ENCODE assay signal across 8 mouse cellular contexts in genomic region chr16:4684457-4684791, GRCm38 (mm10). TPM values are rescaled to one million over a fixed set of nuclear protein-coding genes. Genes with fewer than 3 reads are reported as not detected.
DNase-seq lines count a peak whose midpoint lies in the region; ATAC-seq and TF ChIP-seq lines count a peak whose summit lies in the region.

No protein-coding gene starts in this region.

- peak overlapping the region; percentile 96 for H3K27ac ChIP-seq in gastrocnemius, adult 2 months
- H3K27ac ChIP-seq in thymus, adult 2 months (ENCODE audit: control insufficient read depth, insufficient read depth, low read length), result no peak overlapping the region
- H3K27ac ChIP-seq in liver, embryonic 11.5 days (ENCODE audit: low read depth, low read length), result peak overlapping the region; percentile 77
- peak overlapping the region; percentile 76 for H3K27ac ChIP-seq in stomach, postnatal 0 days (replicated peaks)

- H3K27me3 ChIP-seq in thymus, adult 2 months (ENCODE audit: control insufficient read depth, insufficient read depth, low read length), result no peaks in the 10 kb centered on the region
- H3K27me3 ChIP-seq in liver, embryonic 11.5 days (replicated peaks; ENCODE audit: control insufficient read depth, insufficient read depth, low read length), result no peaks in the 10 kb centered on the region
- H3K27me3 ChIP-seq in stomach, postnatal 0 days (ENCODE audit: control insufficient read depth, insufficient read depth, low read length), result no peaks in the 10 kb centered on the region

- 0 out of 2 replicates have a peak, but pooled peaks cover 3% of the 10 kb centered on the region for H3K4me1 ChIP-seq in thymus, adult 2 months (replicated peaks; ENCODE audit: control insufficient read depth, insufficient read depth, low read length)
- peaks cover 16% of the 10 kb centered on the region for H3K4me1 ChIP-seq in liver, embryonic 11.5 days (replicated peaks; ENCODE audit: control insufficient read depth, insufficient read depth, low read length)
- no peaks in the 10 kb centered on the region for H3K4me1 ChIP-seq in stomach, postnatal 0 days (replicated peaks; ENCODE audit: control insufficient read depth, insufficient read depth)

- no peak for DNase-seq in gastrocnemius, adult 2 months
- no peak for DNase-seq in gastrocnemius, adult 8-10 months (ENCODE audit: low spot score in 2 of 2)
- no peak for DNase-seq in thymus, adult 2 months
- no peak for DNase-seq in thymus, postnatal 25 days
- no peak for DNase-seq in liver, embryonic 11.5 days (ENCODE audit: low spot score)
- no peak for DNase-seq in stomach, postnatal 0 days (ENCODE audit: low spot score)
- DNase-seq in ovary, adult 18-20 months (ENCODE audit: low spot score), result no peak
- no peak for DNase-seq in urinary bladder, adult 18-20 months (ENCODE audit: low spot score in 2 of 2)

- TF ChIP-seq EP300 in stomach, postnatal 0 days (optimal IDR thresholded peaks at IDR 0.05), result no peak

- H3K9ac ChIP-seq in liver, embryonic 11.5 days (ENCODE audit: low read depth, low read length), result peak overlapping the region; percentile 93
- H3K9ac ChIP-seq in stomach, postnatal 0 days (ENCODE audit: low read length), result peak overlapping the region; percentile 85

- 0 out of 2 replicates have a peak, but pooled peaks have one; percentile 1 for ATAC-seq in liver, embryonic 11.5 days (replicated peaks; ENCODE audit: low FRiP score)
- peak; percentile 1; the same call in 1 of the 2 replicates for ATAC-seq in stomach, postnatal 0 days (ENCODE audit: low FRiP score, low TSS enrichment)

- peak overlapping the region; percentile 91 for H3K4me2 ChIP-seq in liver, embryonic 11.5 days
- peak overlapping the region; percentile 91 for H3K4me2 ChIP-seq in stomach, postnatal 0 days (replicated peaks; ENCODE audit: low read depth)

- no peak for TF ChIP-seq CTCF in gastrocnemius, adult 2 months (IDR thresholded peaks at IDR 0.05)
- no peak for TF ChIP-seq CTCF in thymus, adult 2 months (IDR thresholded peaks at IDR 0.05; ENCODE audit: borderline replicate concordance, control insufficient read depth, extremely low read depth, insufficient read depth, low read length, poor library complexity)
- no peak for TF ChIP-seq CTCF in stomach, postnatal 0 days (IDR thresholded peaks at IDR 0.05; ENCODE audit: low read depth)

- 0 out of 2 replicates have a peak, but pooled peaks cover 2% of the 10 kb centered on the region for H3K9me3 ChIP-seq in liver, embryonic 11.5 days (ENCODE audit: control insufficient read depth, low read length)
- no peaks in the 10 kb centered on the region for H3K9me3 ChIP-seq in stomach, postnatal 0 days (ENCODE audit: control insufficient read depth, low read length)

- intact Hi-C loops in gastrocnemius, adult 2 months (cut with DNase I), result no loop called here

- H3K36me3 ChIP-seq in thymus, adult 2 months (ENCODE audit: control insufficient read depth, insufficient read depth, low read length), result peaks cover 4% of the 10 kb centered on the region; the same call in 1 of the 2 replicates
- H3K36me3 ChIP-seq in liver, embryonic 11.5 days (ENCODE audit: control insufficient read depth, insufficient read depth, low read length), result peaks cover 11% of the 10 kb centered on the region
- H3K36me3 ChIP-seq in stomach, postnatal 0 days (ENCODE audit: control insufficient read depth, insufficient read depth, low read length), result peaks cover 3% of the 10 kb centered on the region; the same call in 1 of the 2 replicates

- 1% methylated on average over 9 of the region's 9 CpGs for WGBS in thymus, adult 2 months
- under 1% methylated on average over 9 of the region's 9 CpGs for WGBS in liver, embryonic 11.5 days
- WGBS in stomach, postnatal 0 days, result under 1% methylated on average over 9 of the region's 9 CpGs

- peak overlapping the region; percentile 74 for H3K4me3 ChIP-seq in gastrocnemius, adult 2 months
- peak overlapping the region; percentile 62 for H3K4me3 ChIP-seq in thymus, adult 2 months (ENCODE audit: control insufficient read depth, insufficient read depth, low read length)
- peak overlapping the region; percentile 88 for H3K4me3 ChIP-seq in liver, embryonic 11.5 days (ENCODE audit: low read depth, low read length)
- H3K4me3 ChIP-seq in stomach, postnatal 0 days (ENCODE audit: low read depth, low read length), result peak overlapping the region; percentile 76

- TF ChIP-seq POLR2A in thymus, adult 2 months (IDR thresholded peaks at IDR 0.05; ENCODE audit: control insufficient read depth, extremely low read depth, insufficient read depth, low read length, poor library complexity), result no peak

RNA-seq across cellular contexts. Expression of gene Coro7, which starts 4.8 kb away (rescaled TPM):
- total RNA-seq in gastrocnemius, adult 2 months (2021), result 10 to 100 TPM; 12.1 to 13.6 TPM
- total RNA-seq in gastrocnemius, adult 8-10 months (2022), result 10 to 100 TPM; 11.7 to 15.1 (median 14.0) TPM
- 391 and 423 TPM in 2 replicates for polyA plus RNA-seq in thymus, adult 2 months (2012; rRNA removed)
- polyA plus RNA-seq in liver, embryonic 11.5 days (2014; fragmentation: Nextera tagmentation; extraction: Ambion mirVana), result 17.4 and 18.7 TPM in 2 replicates
- polyA plus RNA-seq in stomach, postnatal 0 days (2015; fragmentation: Nextera tagmentation; extraction: Ambion mirVana), result 7.6 and 8.1 TPM in 2 replicates

RNA-seq across cellular contexts. Expression of gene Nmral1, which starts 34.7 kb away (rescaled TPM):
- 1 to 10 TPM; 2.6 to 3.7 TPM for total RNA-seq in gastrocnemius, adult 2 months (2021)
- total RNA-seq in gastrocnemius, adult 8-10 months (2022), result 1 to 10 TPM; 1.9 to 3.3 (median 2.8) TPM
- polyA plus RNA-seq in thymus, adult 2 months (2012; rRNA removed), result 25.6 and 27.2 TPM in 2 replicates
- 85.6 and 92.2 TPM in 2 replicates for polyA plus RNA-seq in liver, embryonic 11.5 days (2014; fragmentation: Nextera tagmentation; extraction: Ambion mirVana)
- polyA plus RNA-seq in stomach, postnatal 0 days (2015; fragmentation: Nextera tagmentation; extraction: Ambion mirVana), result 15.5 and 17.2 TPM in 2 replicates

RNA-seq across cellular contexts. Expression of gene Hmox2, which starts 41.7 kb away (rescaled TPM):
- total RNA-seq in gastrocnemius, adult 2 months (2021), result 10 to 100 TPM; 35.4 to 43.6 TPM
- total RNA-seq in gastrocnemius, adult 8-10 months (2022), result 10 to 100 TPM; 38.6 to 42.3 (median 41.9) TPM
- 44.4 and 54.7 TPM in 2 replicates for polyA plus RNA-seq in thymus, adult 2 months (2012; rRNA removed)
- 66.8 and 75.9 TPM in 2 replicates for polyA plus RNA-seq in liver, embryonic 11.5 days (2014; fragmentation: Nextera tagmentation; extraction: Ambion mirVana)
- 57.4 and 60.6 TPM in 2 replicates for polyA plus RNA-seq in stomach, postnatal 0 days (2015; fragmentation: Nextera tagmentation; extraction: Ambion mirVana)

RNA-seq across cellular contexts. Expression of gene Dnaja3, which starts 44.6 kb away (rescaled TPM):
- 100 to 1,000 TPM in 1 of 2 experiments, 10 to 100 TPM in 1; 86.4 to 110 TPM for total RNA-seq in gastrocnemius, adult 2 months (2021)
- total RNA-seq in gastrocnemius, adult 8-10 months (2022), result 100 to 1,000 TPM in 1 of 4 experiments, 10 to 100 TPM in 3; 99.4 to 103 (median 99.8) TPM
- 18.3 and 19.7 TPM in 2 replicates for polyA plus RNA-seq in thymus, adult 2 months (2012; rRNA removed)
- 104 and 111 TPM in 2 replicates for polyA plus RNA-seq in liver, embryonic 11.5 days (2014; fragmentation: Nextera tagmentation; extraction: Ambion mirVana)
- polyA plus RNA-seq in stomach, postnatal 0 days (2015; fragmentation: Nextera tagmentation; extraction: Ambion mirVana), result 47.0 and 49.2 TPM in 2 replicates

RNA-seq across cellular contexts. Expression of gene Vasn, which starts 44.7 kb away (rescaled TPM):
- total RNA-seq in gastrocnemius, adult 2 months (2021), result 1 to 10 TPM; 4.8 to 6.0 TPM
- total RNA-seq in gastrocnemius, adult 8-10 months (2022), result 1 to 10 TPM; 2.5 to 4.3 (median 3.9) TPM
- 5.3 and 8.1 TPM in 2 replicates for polyA plus RNA-seq in thymus, adult 2 months (2012; rRNA removed)
- polyA plus RNA-seq in liver, embryonic 11.5 days (2014; fragmentation: Nextera tagmentation; extraction: Ambion mirVana), result 9.3 and 9.4 TPM in 2 replicates
- 8.8 and 9.6 TPM in 2 replicates for polyA plus RNA-seq in stomach, postnatal 0 days (2015; fragmentation: Nextera tagmentation; extraction: Ambion mirVana)

Comparison
In these comparisons a context has a peak if more than half of its experiments do, and no peak if none do; other contexts are left out.
1. RNA of gene Coro7, which starts 4.8 kb away (polyA plus RNA-seq): 391 to 423 TPM in thymus, adult 2 months; 17.4 to 18.7 TPM in liver, embryonic 11.5 days and 7.6 to 8.1 TPM in stomach, postnatal 0 days; every median in the first group is over 10 times any median in the second.
2. Peak in every context shown above with its lines, with median percentiles within 50 percentile points of each other: H3K4me3 ChIP-seq.